Comparison of ENCODE assay signal across 1 mouse cellular context in the genomic region with DNA sequence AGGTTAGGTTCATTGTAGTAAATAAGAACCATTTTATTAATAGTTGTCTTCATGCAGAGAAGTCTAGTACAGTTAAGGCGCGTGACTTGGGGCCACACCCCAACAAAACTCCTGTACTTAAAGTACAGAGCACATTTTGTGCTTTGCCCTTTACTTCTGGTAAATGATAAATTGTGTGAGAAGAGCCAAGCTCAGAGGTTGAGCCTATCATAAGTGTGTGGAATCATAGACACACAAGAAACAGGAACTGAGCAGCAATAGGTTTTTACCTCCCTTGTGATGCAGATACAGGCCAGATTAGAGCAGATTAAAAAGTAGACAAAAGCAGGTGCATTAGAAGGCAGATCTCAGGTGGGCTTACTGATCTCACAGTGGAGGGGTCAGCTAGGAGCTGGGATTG.
TF ChIP-seq lines count a peak whose summit lies in the region.

No protein-coding gene starts in this region.

TF ChIP-seq in CH12.LX, 34 proteins besides CTCF, POLR2A, EP300 and RAD21:
- TF ChIP-seq TBP (conservative IDR thresholded peaks at IDR 0.05; ENCODE audit: low read depth, low read length) = no peak
- no peak for TF ChIP-seq ETS1 (conservative IDR thresholded peaks at IDR 0.05; ENCODE audit: low read depth, low read length)
- no peak for TF ChIP-seq UBTF (IDR thresholded peaks at IDR 0.05; ENCODE audit: low read depth, low read length)
- no peak for TF ChIP-seq JUN (IDR thresholded peaks at IDR 0.05; ENCODE audit: insufficient read depth, low read depth, low read length)
- no peak for TF ChIP-seq CHD2 (IDR thresholded peaks at IDR 0.05; ENCODE audit: low read length)
- TF ChIP-seq E2F4 (IDR thresholded peaks at IDR 0.05; ENCODE audit: insufficient replicate concordance, low read depth, low read length) = no peak
- TF ChIP-seq NRF1 (IDR thresholded peaks at IDR 0.05; ENCODE audit: low read depth, low read length) = no peak
- TF ChIP-seq CHD1 (IDR thresholded peaks at IDR 0.05; ENCODE audit: low read depth, low read length) = no peak
- TF ChIP-seq NELFE (IDR thresholded peaks at IDR 0.05; ENCODE audit: low read depth, low read length) = no peak
- TF ChIP-seq SMC3 (IDR thresholded peaks at IDR 0.05; ENCODE audit: low read depth, low read length) = no peak
